Mouse (Mus musculus) CD4-positive, CD25-positive, alpha-beta regulatory T cell, adult 4 months (primary cell): ENCODE data around the gene Rccd1. TPM values are rescaled to one million over a fixed set of nuclear protein-coding genes. Genes with fewer than 3 reads are reported as not detected.

Experiments
- ATAC-seq: one replicate; pipeline ENCODE4 v1.8.0; 2017
- polyA plus RNA-seq, 2 experiments: library from polyadenylated mRNA; unstranded; fragments of 100-300 nt; shearing (Covaris generic); gene quantifications; one replicate each; pipeline ENCODE4 v1.2.1; 2017

The Rccd1 gene
- polyA plus RNA-seq, 2 experiments from 2014 or later: 6.0 to 6.1 TPM

DNA sequence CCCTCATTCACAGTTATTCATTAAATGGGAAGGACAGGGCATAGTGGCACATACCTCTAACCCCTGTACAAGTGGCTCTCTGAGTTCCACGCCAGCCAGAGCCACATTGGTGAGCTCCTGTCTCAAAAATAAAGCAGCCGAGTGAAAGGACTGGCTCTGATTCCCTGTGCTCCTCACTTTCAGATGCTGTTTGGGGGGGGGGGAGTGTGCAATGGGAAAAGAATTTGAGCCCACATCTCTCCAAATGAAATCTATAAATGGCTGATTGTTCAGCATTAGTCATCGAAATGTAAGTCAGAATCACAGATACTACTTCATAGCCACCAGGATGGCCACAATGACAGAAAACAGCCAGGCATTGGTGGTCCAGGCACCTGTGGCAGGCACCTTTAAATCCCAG lies 27.2 kb downstream of the Rccd1 start:
- no peak for ATAC-seq

GRCm38 (mm10) chr7:80296462-80296861 lies 27.8 kb downstream of the Rccd1 start:
- no peak for ATAC-seq

DNA sequence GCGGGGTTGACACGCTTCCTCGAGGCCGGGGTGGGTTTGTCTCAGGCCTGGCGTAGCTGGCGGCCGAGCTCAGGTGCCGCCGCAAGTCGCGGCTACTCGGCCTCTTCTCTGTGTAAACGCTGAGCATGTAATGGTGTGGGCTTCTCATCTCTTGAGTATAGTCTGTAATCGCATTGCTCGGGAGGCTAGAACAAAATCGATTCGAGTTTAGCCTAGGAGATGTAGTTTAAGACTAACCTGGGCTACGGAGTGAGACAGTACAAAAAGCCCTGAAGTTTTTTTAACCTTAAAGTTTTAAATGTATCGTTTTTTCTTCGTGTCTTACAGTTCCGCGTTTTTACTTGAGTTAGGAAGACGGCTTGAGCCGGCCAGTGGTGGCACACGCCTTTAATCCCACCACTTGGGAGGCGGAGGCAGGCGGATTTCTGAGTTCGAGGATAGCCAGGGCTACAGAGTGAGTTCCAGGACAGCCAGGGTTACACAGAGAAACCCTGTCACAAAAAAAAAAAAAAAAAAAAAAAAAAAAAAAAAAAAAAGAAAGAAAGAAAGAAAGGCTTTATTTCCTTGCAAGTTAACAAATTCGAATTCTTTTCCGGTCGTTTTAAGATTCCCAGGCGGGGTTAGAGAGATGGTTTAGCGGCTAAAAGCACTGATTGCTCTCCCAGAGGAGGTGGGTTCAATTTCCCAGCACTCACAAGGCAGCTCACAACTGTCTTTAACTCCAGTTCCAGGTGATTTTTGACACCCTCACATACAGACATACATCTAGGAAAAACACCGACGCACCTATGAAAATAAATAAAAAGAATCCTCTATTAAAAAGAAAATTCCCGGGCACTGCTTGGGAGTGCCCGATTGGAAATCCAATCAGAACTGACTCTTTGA lies 29.2 kb downstream of the Rccd1 start:
- peak; percentile 12 for ATAC-seq

DNA sequence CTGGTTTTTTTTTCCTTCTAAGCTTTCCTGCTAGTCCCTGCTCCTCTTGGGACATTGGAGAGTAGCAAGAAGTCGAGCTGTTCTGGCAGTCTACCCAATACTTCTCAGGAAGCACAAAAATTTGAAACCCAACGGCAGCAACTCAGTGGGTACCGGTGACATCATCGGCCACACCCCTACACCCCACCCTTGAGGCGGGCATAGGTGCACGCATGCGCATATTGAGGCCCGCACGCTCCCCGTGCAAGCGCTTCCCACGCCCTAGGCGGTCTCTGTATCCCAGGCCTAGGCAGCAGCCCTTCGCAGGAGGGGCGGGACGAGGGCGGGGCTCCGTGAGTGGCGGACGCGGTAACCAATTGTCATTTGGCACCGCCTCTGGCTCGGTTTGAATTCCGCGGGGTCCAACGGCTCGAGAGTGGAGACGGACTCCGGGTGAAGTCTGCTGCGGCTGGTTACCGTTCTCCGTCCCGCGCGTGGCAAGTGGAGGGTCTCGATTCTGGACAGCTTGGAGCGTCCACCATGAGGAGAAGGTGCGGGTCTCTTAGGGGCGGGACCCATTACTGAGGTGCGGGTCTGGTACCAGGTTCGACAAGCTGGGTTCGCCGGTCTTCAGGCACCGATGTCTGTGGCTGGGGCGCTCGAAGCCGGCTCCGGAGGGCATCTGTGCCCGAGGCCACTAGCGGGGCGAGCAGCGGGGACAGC lies 30.0 kb downstream of the Rccd1 start, which contains the start of gene Prc1:
Gene Prc1, plus strand, starts transcription at position 389 of the 702 bp plus-strand sequence.
- peak; percentile 94 for ATAC-seq

DNA sequence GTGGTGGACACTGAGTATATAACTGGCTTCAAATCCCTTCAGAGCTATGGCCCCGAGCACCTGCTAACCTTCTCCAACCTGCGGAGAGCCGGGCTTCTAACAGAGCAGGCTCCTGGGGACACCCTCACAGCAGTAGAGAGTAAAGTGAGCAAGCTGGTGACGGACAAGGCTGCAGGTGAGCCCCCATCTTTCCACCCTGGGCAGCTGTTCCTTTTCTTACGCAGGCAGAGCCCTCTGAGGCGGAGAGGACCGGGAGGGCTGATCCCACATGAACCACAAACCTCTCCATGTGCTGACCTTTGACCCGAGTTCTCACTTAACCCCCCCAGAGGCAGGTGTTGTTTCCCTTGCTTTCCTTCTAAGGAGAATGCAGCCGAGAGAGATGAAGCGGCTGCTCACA lies 36.5 kb downstream of the Rccd1 start:
- ATAC-seq: no peak

DNA sequence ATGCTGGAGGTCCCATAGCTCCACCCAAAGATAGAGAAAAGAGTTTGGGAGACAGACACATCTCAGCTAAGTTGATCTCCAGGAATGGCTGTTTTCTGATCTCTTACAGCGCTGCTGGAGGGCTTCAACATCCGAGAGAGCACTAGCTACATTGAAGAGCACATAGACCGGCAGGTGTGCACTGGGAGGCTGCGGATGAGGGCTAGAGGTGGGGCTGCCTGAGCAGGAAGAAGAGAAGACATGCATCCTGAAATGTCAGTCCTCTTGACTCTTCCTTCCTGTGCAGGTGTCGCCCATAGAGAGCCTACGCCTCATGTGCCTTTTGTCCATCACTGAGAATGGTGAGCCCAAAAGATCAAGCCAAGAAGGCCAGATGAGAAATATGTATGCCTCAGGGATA lies 38.5 kb downstream of the Rccd1 start:
- no peak for ATAC-seq

DNA sequence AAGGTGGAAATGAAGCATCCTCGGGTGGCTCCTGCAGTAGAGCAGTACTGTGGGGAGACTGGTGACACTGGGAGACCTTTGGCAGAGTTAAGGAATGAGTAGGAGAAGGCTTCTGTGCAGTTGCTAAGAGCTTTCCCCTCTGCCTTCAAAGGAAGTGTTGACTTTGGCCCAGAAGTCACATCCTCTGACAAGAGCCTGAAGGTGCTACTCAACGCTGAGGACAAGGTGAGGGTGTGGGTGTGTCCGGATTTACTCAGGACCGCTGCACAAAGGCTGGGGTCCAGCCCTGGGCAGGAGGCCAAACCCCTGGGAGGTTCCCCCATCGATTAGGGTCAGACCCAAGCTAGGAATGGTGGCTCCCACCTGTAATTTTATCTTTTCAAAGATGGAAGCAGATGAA lies 39.9 kb downstream of the Rccd1 start:
- no peak for ATAC-seq

- no peak for ATAC-seq
These were observed 40.9 kb downstream of the Rccd1 start for GRCm38 (mm10) chr7:80283226-80283918.

DNA sequence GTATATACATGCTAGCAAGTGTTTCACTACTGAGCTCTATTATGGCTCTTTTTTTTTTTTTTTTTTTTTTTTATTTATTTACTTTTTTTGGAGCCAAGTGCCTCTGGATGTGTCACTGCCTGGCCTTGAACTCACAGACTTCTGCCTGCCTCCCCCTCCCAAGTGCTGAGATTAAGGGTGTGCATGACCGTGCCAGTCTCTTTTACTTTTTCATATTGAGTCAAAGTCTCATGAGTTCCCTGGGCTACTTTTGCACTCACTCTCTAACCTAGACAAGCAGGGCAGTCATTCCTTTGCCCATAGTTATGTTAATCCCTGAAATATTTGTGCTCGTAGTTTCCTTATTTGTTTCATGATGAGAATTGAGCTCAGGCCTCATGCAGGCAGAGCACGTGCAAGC lies 42.6 kb downstream of the Rccd1 start:
- ATAC-seq: no peak

DNA sequence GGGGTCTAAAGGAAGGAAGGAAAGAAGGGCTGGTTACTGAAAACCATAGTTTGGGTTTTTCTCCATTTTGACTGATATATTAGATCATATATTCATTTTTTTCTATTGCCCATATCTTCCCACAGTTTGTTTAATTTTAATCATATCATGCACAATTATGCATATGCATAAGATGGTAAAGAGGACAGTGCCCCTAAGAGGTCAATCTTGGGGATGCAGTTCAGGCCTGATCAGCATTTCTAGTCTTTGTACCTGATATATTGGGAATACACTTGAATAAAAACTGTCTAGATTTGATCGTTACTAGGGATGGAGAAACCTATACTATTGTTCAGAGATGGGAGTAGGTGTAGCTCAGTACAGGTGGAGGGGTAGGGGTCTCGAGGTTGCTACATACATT lies 43.3 kb downstream of the Rccd1 start:
- no peak for ATAC-seq

- no peak for ATAC-seq
These were observed 44.2 kb downstream of the Rccd1 start for GRCm38 (mm10) chr7:80280032-80280431.

- no peak for ATAC-seq
These were observed 47.9 kb downstream of the Rccd1 start for GRCm38 (mm10) chr7:80276374-80276773.

DNA sequence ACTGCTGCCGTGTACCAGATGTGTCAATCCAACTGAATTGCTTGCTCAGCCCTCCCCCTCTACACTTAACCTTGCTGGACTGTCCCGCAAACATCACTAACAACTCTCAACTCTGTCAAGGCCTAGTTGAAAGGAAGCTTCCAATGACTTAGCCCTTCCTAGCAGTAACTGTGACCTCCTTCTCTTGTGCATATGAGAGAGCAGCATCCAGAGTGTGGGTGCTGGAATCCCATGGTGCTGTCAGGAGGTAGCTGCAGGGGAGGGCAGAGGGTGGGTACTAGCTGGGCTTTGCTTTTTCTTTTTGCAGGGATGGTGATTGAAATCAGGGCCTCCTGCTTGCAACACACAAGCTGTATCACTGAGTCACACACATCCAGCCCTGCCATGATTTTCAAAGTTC lies 50.8 kb downstream of the Rccd1 start:
- no peak for ATAC-seq

DNA sequence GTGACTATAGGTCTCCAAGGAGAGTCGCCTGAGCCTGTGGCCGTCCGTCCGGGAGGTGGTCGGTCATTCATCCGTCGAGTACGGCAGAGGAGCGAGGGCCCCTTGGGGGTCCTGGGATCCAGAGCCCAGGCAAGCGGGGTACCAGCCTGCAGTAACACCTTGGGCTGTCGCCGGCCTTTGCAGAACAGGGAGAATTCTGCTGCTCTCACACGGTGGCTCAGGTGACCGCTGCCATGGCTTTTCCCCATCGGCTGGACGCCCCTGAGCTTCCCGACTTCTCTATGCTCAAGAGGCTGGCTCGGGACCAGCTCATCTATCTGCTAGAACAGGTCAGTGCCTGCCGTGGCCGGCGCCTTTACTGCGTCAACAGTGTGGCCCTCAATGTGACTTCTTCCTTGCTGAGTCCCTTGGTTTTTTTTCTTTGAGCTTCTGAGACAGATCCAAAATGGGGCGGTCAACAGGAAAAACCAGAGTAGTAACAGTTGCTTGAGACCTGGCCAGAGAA lies 54.5 kb downstream of the Rccd1 start:
- ATAC-seq: peak; percentile 2

GRCm38 (mm10) chr7:80268897-80269750 lies 55.1 kb downstream of the Rccd1 start, which contains the start of gene Vps33b:
TSS of gene Vps33b (plus strand) at chr7:80269649.
- ATAC-seq: peak; percentile 99

DNA sequence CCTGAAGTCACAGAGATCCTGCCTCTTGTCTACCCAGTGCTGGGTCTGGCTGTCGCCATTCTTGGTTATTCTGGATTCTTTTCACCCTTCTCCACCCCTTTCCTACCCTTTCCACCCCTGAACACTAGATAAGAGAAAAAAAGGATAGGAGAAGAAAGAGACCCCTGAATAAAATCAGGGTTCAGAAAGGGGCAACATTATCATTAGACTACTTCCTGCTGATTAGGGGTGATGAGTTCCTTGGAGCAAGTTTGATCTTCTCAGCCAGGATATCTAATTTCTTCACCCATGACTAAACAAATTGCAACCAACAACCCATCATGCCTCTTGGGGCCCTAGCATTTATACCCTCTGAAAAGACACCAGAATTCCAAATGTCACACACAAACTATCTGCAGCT lies 56.5 kb downstream of the Rccd1 start:
- no peak for ATAC-seq

DNA sequence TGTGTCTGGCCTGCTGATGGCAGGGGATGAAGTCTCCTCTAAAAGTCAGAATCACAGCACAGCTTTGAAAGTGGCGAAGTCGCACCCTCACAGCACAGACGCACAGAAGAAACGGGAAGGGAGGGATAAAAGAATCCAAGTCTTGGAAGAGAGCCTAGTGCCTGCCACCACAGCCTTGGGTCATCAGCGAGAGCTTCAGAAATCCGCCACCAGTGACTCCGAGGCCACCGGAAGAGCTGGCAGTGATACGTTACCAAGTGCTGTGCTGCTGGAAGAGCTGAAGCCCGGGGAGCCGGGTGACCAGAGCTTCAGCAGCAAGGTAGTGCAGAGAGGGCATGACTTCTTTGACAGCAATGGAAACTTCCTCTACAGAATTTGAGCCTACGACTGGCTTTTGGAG lies 59.6 kb downstream of the Rccd1 start:
- ATAC-seq: no peak

GRCm38 (mm10) chr7:80261372-80261990 lies 62.8 kb downstream of the Rccd1 start:
- peak; percentile 52 for ATAC-seq

- peak; percentile 99 for ATAC-seq
These were observed 63.5 kb downstream of the Rccd1 start, which contains the start of gene Ngrn for GRCm38 (mm10) chr7:80260625-80261371. TSS of gene Ngrn (plus strand) at chr7:80261215.

GRCm38 (mm10) chr7:80257706-80258105 lies 66.5 kb downstream of the Rccd1 start:
- ATAC-seq: no peak

- ATAC-seq: no peak
These were observed 68.3 kb downstream of the Rccd1 start for GRCm38 (mm10) chr7:80255981-80256380.
